Mouse (Mus musculus): ENCODE data around the gene Prkce.

The Prkce gene

GRCm38 (mm10) chr17:86176722-86177121 is 9.1 kb downstream of the Prkce start:
- DNase-seq (ENCODE audit: low spot score in 2 of 2) = no peak

- no peak for DNase-seq (ENCODE audit: low spot score in 2 of 2)
Observed at GRCm38 (mm10) chr17:86183788-86184187, 16.2 kb downstream of the Prkce start.

- no peak for DNase-seq (ENCODE audit: low spot score in 2 of 2)
Observed at GRCm38 (mm10) chr17:86184552-86185209, 17.1 kb downstream of the Prkce start.

- DNase-seq (ENCODE audit: low spot score in 2 of 2) = no peak
Observed at GRCm38 (mm10) chr17:86185584-86185983, 18.0 kb downstream of the Prkce start.

- no peak for DNase-seq (ENCODE audit: low spot score in 2 of 2)
Observed at GRCm38 (mm10) chr17:86187777-86188176, 20.2 kb downstream of the Prkce start.

- DNase-seq (ENCODE audit: low spot score in 2 of 2) = no peak
Observed at GRCm38 (mm10) chr17:86193979-86194378, 26.4 kb downstream of the Prkce start.

- DNase-seq (ENCODE audit: low spot score in 2 of 2) = no peak
Observed at GRCm38 (mm10) chr17:86194921-86195320, 27.3 kb downstream of the Prkce start.

GRCm38 (mm10) chr17:86198496-86199465 is 31.2 kb downstream of the Prkce start:
- DNase-seq (ENCODE audit: low spot score in 2 of 2) = no peak

- DNase-seq (ENCODE audit: low spot score in 2 of 2) = no peak
Observed at GRCm38 (mm10) chr17:86201981-86202380, 34.4 kb downstream of the Prkce start.

GRCm38 (mm10) chr17:86202972-86203371 is 35.4 kb downstream of the Prkce start:
- DNase-seq (ENCODE audit: low spot score in 2 of 2) = no peak

- DNase-seq (ENCODE audit: low spot score in 2 of 2) = no peak
Observed at GRCm38 (mm10) chr17:86203531-86204450, 36.2 kb downstream of the Prkce start.

GRCm38 (mm10) chr17:86206289-86206688 is 38.7 kb downstream of the Prkce start:
- no peak for DNase-seq (ENCODE audit: low spot score in 2 of 2)

- DNase-seq (ENCODE audit: low spot score in 2 of 2) = no peak
Observed at GRCm38 (mm10) chr17:86208057-86208820, 40.7 kb downstream of the Prkce start.

GRCm38 (mm10) chr17:86208821-86209186 is 41.2 kb downstream of the Prkce start:
- DNase-seq (ENCODE audit: low spot score in 2 of 2) = no peak

GRCm38 (mm10) chr17:86209680-86210251 is 42.2 kb downstream of the Prkce start:
- no peak for DNase-seq (ENCODE audit: low spot score in 2 of 2)

- no peak for DNase-seq (ENCODE audit: low spot score in 2 of 2)
Observed at GRCm38 (mm10) chr17:86212204-86212603, 44.6 kb downstream of the Prkce start.

GRCm38 (mm10) chr17:86214285-86214684 is 46.7 kb downstream of the Prkce start:
- peak; percentile 74 to 78 for DNase-seq (ENCODE audit: low spot score in 2 of 2)

- peak in 1 of 2 experiments; percentile 52 for DNase-seq (ENCODE audit: low spot score in 2 of 2)
Observed at GRCm38 (mm10) chr17:86214741-86215140, 47.2 kb downstream of the Prkce start.

- DNase-seq (ENCODE audit: low spot score in 2 of 2) = no peak
Observed at GRCm38 (mm10) chr17:86215771-86216170, 48.2 kb downstream of the Prkce start.

- DNase-seq (ENCODE audit: low spot score in 2 of 2) = no peak
Observed at GRCm38 (mm10) chr17:86217468-86217867, 49.9 kb downstream of the Prkce start.

GRCm38 (mm10) chr17:86218553-86218952 is 51.0 kb downstream of the Prkce start:
- DNase-seq (ENCODE audit: low spot score in 2 of 2) = no peak
